Mouse (Mus musculus) inflammation-experienced regulatory T-cells (primary cell): ENCODE results near the gene Fen1. TPM values are rescaled to one million over a fixed set of nuclear protein-coding genes. Genes with fewer than 3 reads are reported as not detected.

Source experiments
- polyA plus RNA-seq, 2 experiments: library from polyadenylated mRNA; unstranded; fragments of 100-300 nt; shearing (Covaris generic); gene quantifications; one replicate each; pipeline ENCODE4 v1.2.1; 2017

Gene Fen1
- polyA plus RNA-seq = 10 to 100 TPM; 19.2 to 34.8 TPM

DNA sequence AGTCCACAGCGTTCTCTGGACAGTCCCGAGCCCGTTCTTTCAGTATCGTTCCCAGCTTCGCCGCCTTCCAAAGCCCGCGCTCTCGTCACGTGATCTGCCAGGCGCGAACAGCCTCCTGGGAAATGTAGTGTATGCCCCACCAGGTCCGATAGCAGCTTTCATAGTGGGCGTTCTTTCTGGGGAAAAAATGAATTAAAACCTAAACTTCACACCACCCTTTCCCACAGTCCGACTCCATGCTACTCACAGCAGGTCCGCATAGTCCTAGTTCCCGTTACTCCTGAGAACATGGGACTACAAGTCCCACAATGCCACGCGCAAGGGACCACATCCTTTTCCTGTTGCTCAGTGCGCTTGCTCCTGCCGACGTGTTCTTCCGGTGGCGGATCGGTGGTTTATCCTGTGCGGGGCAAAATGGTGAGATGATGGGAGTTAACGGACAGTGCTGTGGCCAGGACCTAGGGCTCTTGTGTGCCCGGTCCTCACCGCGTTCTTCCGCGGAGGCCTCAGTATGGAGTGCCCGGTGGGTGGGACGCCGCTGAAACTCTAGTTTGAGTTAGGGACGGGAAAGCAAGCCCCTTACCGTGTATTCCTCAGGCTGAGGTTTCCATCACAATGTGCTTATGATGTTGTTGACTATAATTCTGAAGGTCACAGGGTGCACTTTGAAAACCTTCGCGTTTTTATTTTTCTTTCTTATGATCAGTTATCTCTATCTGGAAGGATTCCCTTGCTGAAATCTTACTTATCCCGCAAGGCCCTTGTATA lies at the start of gene Fen1, which contains the start of gene Tmem258:
TSS of gene Fen1 (minus strand) at position 322 of the 768 bp plus-strand sequence.
TSS of gene Tmem258 (plus strand) at position 167 of the 768 bp plus-strand sequence.

DNA sequence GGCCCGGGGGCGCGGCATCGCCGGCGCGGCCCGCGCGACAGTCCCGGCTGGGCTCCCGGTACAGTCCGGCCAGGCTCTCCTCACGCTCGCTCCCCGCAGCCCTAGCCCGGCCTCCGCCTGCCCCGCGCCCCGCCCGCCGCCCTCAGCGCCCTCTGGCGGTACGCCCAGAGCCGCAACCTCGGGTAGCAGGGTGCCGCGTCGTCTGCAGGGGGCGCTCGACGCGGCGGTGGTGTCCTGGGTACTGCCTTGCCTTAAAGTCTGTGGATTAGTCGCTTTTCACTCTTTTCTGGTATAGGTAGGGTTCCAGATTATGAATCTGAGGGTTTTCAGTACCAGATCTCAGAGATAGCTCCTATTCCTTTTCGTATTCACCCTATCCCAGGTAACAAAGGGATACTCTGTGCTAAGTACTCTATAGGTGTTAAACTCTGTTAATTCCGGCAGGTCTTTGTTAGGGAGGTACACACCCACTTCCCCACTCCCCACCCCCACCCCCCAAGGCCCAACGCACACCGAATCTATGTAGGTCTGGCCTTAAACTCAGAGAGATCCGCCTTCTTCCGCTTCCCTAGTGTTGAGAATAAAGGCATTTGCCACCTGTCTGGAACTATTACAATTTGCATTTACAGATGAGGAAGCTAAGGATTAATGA lies 36.8 kb upstream of the Fen1 start, which contains the start of gene Myrf:
TSS of gene Myrf (minus strand) at position 95 of the 652 bp plus-strand sequence.

GRCm38 (mm10) chr19:10182670-10183298 lies 21.2 kb downstream of the Fen1 start, which contains the start of gene Fads1:
Fads1 (plus strand) TSS chr19:10182888.

Other genes with a start within 250 kb of the Fen1 start
- 1,000 to 10,000 TPM; 2,093 to 2,421 TPM for gene Fth1, start 223.6 kb downstream of the Fen1 start, polyA plus RNA-seq
- gene Best1, start 202.5 kb downstream of the Fen1 start, polyA plus RNA-seq = under 1 TPM in 1 of 2 experiments, not detected in 1; 0.33 TPM
- under 1 TPM; 0.27 to 0.37 TPM for gene Rab3il1, start 202.5 kb downstream of the Fen1 start, polyA plus RNA-seq
- under 1 TPM in 1 of 2 experiments, not detected in 1; 0.75 TPM for gene Fads3, start 162.6 kb downstream of the Fen1 start, polyA plus RNA-seq
- gene Fads2, start 102.4 kb downstream of the Fen1 start, polyA plus RNA-seq = 1 to 10 TPM in 1 of 2 experiments, under 1 TPM in 1; 0.33 to 1.3 TPM
- 10 to 100 TPM; 13.1 to 14.9 TPM for gene Fads1, start 21.3 kb downstream of the Fen1 start, polyA plus RNA-seq
- 100 to 1,000 TPM; 254 to 276 TPM for gene Tmem258, start 155 bp downstream of the Fen1 start, polyA plus RNA-seq
- gene Myrf, start 36.6 kb upstream of the Fen1 start, polyA plus RNA-seq = 1 to 10 TPM in 1 of 2 experiments, under 1 TPM in 1; 0.19 to 2.5 TPM
- gene Dagla, start 100.7 kb upstream of the Fen1 start, polyA plus RNA-seq = under 1 TPM; 0.12 to 0.26 TPM
- gene Syt7, start 184.9 kb upstream of the Fen1 start, polyA plus RNA-seq = under 1 TPM; 0.25 to 0.94 TPM